Mouse (Mus musculus) limb, embryonic 11.5 days (tissue): Measurements from ENCODE around the gene Cd160. TPM values are rescaled to one million over a fixed set of nuclear protein-coding genes. Genes with fewer than 3 reads are reported as not detected.

Experiments used
- ATAC-seq: fragments of 200-750 bp; cut with Nextera tagmentation; 2 replicates; pipeline ENCODE4 v1.8.0; 2017; ENCODE audit warnings: low read depth; ENCODE audit not compliant: insufficient number of reproducible peaks, low FRiP score, low TSS enrichment
- DNase-seq: peaks from one replicate; pipeline ENCODE4 v3.0.0-alpha.2; 2015; ENCODE audit warnings: low spot score
- H3K27ac ChIP-seq: fragments of 300-500 bp; sonication (generic); replicated peaks from 2 replicates; pipeline ENCODE4 v1.5.1; 2014; ENCODE audit warnings: low read depth, mild to moderate bottlenecking, low read length
- H3K27me3 ChIP-seq: fragments of 300-500 bp; sonication (generic); 2 replicates; pipeline ENCODE4 v1.6.1; 2014; ENCODE audit warnings: mild to moderate bottlenecking, low read length, mixed read lengths; ENCODE audit not compliant: control insufficient read depth, insufficient read depth
- H3K36me3 ChIP-seq: fragments of 300-500 bp; sonication (generic); 2 replicates; pipeline ENCODE4 v1.6.1; 2014; ENCODE audit warnings: mild to moderate bottlenecking, low read length, moderate library complexity, mixed read lengths; ENCODE audit not compliant: control insufficient read depth, insufficient read depth
- H3K4me1 ChIP-seq: fragments of 300-500 bp; sonication (generic); 2 replicates; pipeline ENCODE4 v1.6.1; 2014; ENCODE audit warnings: low read length, mixed read lengths; ENCODE audit not compliant: control insufficient read depth, insufficient read depth
- H3K4me2 ChIP-seq: fragments of 300-500 bp; sonication (generic); 2 replicates; pipeline ENCODE4 v1.6.1; 2014; ENCODE audit warnings: low read depth, mild to moderate bottlenecking, moderate library complexity; ENCODE audit not compliant: severe bottlenecking
- H3K4me3 ChIP-seq: fragments of 300-500 bp; sonication (generic); 2 replicates; pipeline ENCODE4 v1.5.1; 2014; ENCODE audit warnings: low read depth, low read length
- H3K9ac ChIP-seq: fragments of 300-500 bp; sonication (generic); 2 replicates; pipeline ENCODE4 v1.6.1; 2014; ENCODE audit warnings: mild to moderate bottlenecking, low read length
- H3K9me3 ChIP-seq: fragments of 300-500 bp; sonication (generic); 2 replicates; pipeline ENCODE4 v1.6.1; 2016; ENCODE audit warnings: low read length; ENCODE audit not compliant: control insufficient read depth
- WGBS: fragments of 180-500 bp; shearing (Covaris S2); extraction: QIAGEN DNeasy Blood & Tissue Kit; methylation state at CpG from one replicate; pipeline ENCODE4 v1.1.7; 2014; 5-methylcytosine and 5-hydroxymethylcytosine counted together
- polyA plus RNA-seq: library from polyadenylated mRNA; unstranded; fragments of >200 nt; fragmentation: Nextera tagmentation; extraction: Ambion mirVana; gene quantifications from 2 replicates; pipeline ENCODE4 v1.2.1, GENCODE M21; 2014

The Cd160 gene
- polyA plus RNA-seq: 0.20 and 0.21 TPM in 2 replicates

- no peak within 1 kb of the TSS for H3K27ac ChIP-seq
- no peak within 1 kb of the TSS for H3K4me2 ChIP-seq
- H3K9ac ChIP-seq: no peak within 1 kb of the TSS
- no peaks in the 10 kb centered on the region for H3K27me3 ChIP-seq
- no peaks in the 10 kb centered on the region for H3K36me3 ChIP-seq
- no peak for DNase-seq
- no peaks in the 10 kb centered on the region for H3K9me3 ChIP-seq
- WGBS: 56% methylated on average over 1 of the region's 1 CpGs
- H3K4me1 ChIP-seq: no peaks in the 10 kb centered on the region
- H3K4me3 ChIP-seq: no peak within 1 kb of the TSS
- no peak for ATAC-seq
Observed at GRCm38 (mm10) chr3:96828984-96829383, at the start of gene Cd160, which contains the start of gene Pdzk1. Gene Cd160, minus strand, starts transcription at chr3:96829351. Gene Pdzk1, plus strand, starts transcription at chr3:96829284.

GRCm38 (mm10) chr3:96874808-96875571, 45.8 kb upstream of the Cd160 start:
- no peaks in the 10 kb centered on the region for H3K9me3 ChIP-seq
- no peaks in the 10 kb centered on the region for H3K4me1 ChIP-seq
- H3K4me2 ChIP-seq: no peak overlapping the region
- ATAC-seq (no peak), DNase-seq (no peak)
- no peak overlapping the region for H3K27ac ChIP-seq
- H3K9ac ChIP-seq: no peak overlapping the region
- H3K27me3 ChIP-seq: no peaks in the 10 kb centered on the region
- H3K36me3 ChIP-seq: peaks cover 7% of the 10 kb centered on the region; the same call in 1 of the 2 replicates
- H3K4me3 ChIP-seq: no peak overlapping the region
- WGBS: 82% methylated on average over 7 of the region's 7 CpGs

- H3K36me3 ChIP-seq: peaks cover 7% of the 10 kb centered on the region; the same call in 1 of the 2 replicates
- H3K27me3 ChIP-seq: no peaks in the 10 kb centered on the region
- no peak overlapping the region for H3K9ac ChIP-seq
- WGBS: 94% methylated on average over 8 of the region's 8 CpGs
- DNase-seq (no peak), ATAC-seq (no peak)
- no peak overlapping the region for H3K4me2 ChIP-seq
- no peak overlapping the region for H3K4me3 ChIP-seq
- no peaks in the 10 kb centered on the region for H3K9me3 ChIP-seq
- no peaks in the 10 kb centered on the region for H3K4me1 ChIP-seq
- H3K27ac ChIP-seq: no peak overlapping the region
Observed at GRCm38 (mm10) chr3:96872501-96872900, 43.4 kb upstream of the Cd160 start.

GRCm38 (mm10) chr3:96871070-96871469, 41.9 kb upstream of the Cd160 start:
- no peak overlapping the region for H3K27ac ChIP-seq
- peaks cover 7% of the 10 kb centered on the region; the same call in 1 of the 2 replicates for H3K36me3 ChIP-seq
- ATAC-seq: no peak
- no peak overlapping the region for H3K9ac ChIP-seq
- H3K4me1 ChIP-seq: no peaks in the 10 kb centered on the region
- H3K4me2 ChIP-seq: no peak overlapping the region
- no peaks in the 10 kb centered on the region for H3K27me3 ChIP-seq
- H3K9me3 ChIP-seq: no peaks in the 10 kb centered on the region
- 90% methylated on average over 8 of the region's 8 CpGs for WGBS
- H3K4me3 ChIP-seq: no peak overlapping the region
- no peak for DNase-seq

- Histone ChIP-seq H3K4me1 (no peaks in the 10 kb centered on the region), H3K4me2 (no peak overlapping the region), H3K27ac (no peak overlapping the region), H3K4me3 (no peak overlapping the region), H3K9ac (no peak overlapping the region), H3K9me3 (no peaks in the 10 kb centered on the region), H3K27me3 (no peaks in the 10 kb centered on the region), H3K36me3 (peaks cover 7% of the 10 kb centered on the region; the same call in 1 of the 2 replicates)
- DNase-seq: no peak
- no peak for ATAC-seq
- 90% methylated on average over 2 of the region's 2 CpGs for WGBS
Observed at GRCm38 (mm10) chr3:96870270-96870669, 41.1 kb upstream of the Cd160 start.

- 89% methylated on average over 7 of the region's 7 CpGs for WGBS
Observed at GRCm38 (mm10) chr3:96869091-96869490, 39.9 kb upstream of the Cd160 start.

GRCm38 (mm10) chr3:96868566-96868965, 39.4 kb upstream of the Cd160 start:
- H3K4me1 ChIP-seq: no peaks in the 10 kb centered on the region
- H3K9me3 ChIP-seq: no peaks in the 10 kb centered on the region
- H3K36me3 ChIP-seq: peaks cover 4% of the 10 kb centered on the region; the same call in 1 of the 2 replicates
- H3K9ac ChIP-seq: no peak overlapping the region
- H3K27ac ChIP-seq: no peak overlapping the region
- DNase-seq (no peak), ATAC-seq (no peak)
- WGBS: 96% methylated on average over 8 of the region's 8 CpGs
- no peak overlapping the region for H3K4me2 ChIP-seq
- no peak overlapping the region for H3K4me3 ChIP-seq
- no peaks in the 10 kb centered on the region for H3K27me3 ChIP-seq

More at GRCm38 (mm10) chr3:96869091-96869490, 39.9 kb upstream of the Cd160 start:
- no peaks in the 10 kb centered on the region for H3K4me1 ChIP-seq
- H3K27me3 ChIP-seq: no peaks in the 10 kb centered on the region
- DNase-seq (no peak), ATAC-seq (no peak)
- H3K27ac ChIP-seq: no peak overlapping the region
- H3K9ac ChIP-seq: no peak overlapping the region
- H3K36me3 ChIP-seq: peaks cover 4% of the 10 kb centered on the region; the same call in 1 of the 2 replicates
- H3K4me2 ChIP-seq: no peak overlapping the region
- H3K9me3 ChIP-seq: no peaks in the 10 kb centered on the region
- H3K4me3 ChIP-seq: no peak overlapping the region

- Histone ChIP-seq H3K4me2 (no peak overlapping the region), H3K4me1 (no peaks in the 10 kb centered on the region), H3K9ac (no peak overlapping the region), H3K36me3 (no peaks in the 10 kb centered on the region), H3K4me3 (no peak overlapping the region), H3K27me3 (no peaks in the 10 kb centered on the region), H3K27ac (no peak overlapping the region), H3K9me3 (no peaks in the 10 kb centered on the region)
- 81% methylated on average over 3 of the region's 3 CpGs for WGBS
- no peak for DNase-seq
- no peak for ATAC-seq
Observed at GRCm38 (mm10) chr3:96867863-96868262, 38.7 kb upstream of the Cd160 start.
